Mouse (Mus musculus): ENCODE measurements around the gene Olfr918. TPM values are rescaled to one million over a fixed set of nuclear protein-coding genes. Genes with fewer than 3 reads are reported as not detected.

Gene Olfr918
- polyA plus RNA-seq, 1 experiment from 2014 or later = not detected

Other genes starting within 250 kb of the Olfr918 start
- not detected in 2 replicates for gene Olfr901, start 245.1 kb downstream of the Olfr918 start, polyA plus RNA-seq (2015; fragmentation: Nextera tagmentation; extraction: Ambion mirVana)
- not detected in 2 replicates for gene Olfr902, start 226.9 kb downstream of the Olfr918 start, polyA plus RNA-seq (2015; fragmentation: Nextera tagmentation; extraction: Ambion mirVana)
- not detected in 2 replicates for gene Olfr904, start 211.5 kb downstream of the Olfr918 start, polyA plus RNA-seq (2015; fragmentation: Nextera tagmentation; extraction: Ambion mirVana)
- not detected in 2 replicates for gene Olfr905, start 203.5 kb downstream of the Olfr918 start, polyA plus RNA-seq (2015; fragmentation: Nextera tagmentation; extraction: Ambion mirVana)
- gene Olfr906, start 187.5 kb downstream of the Olfr918 start, polyA plus RNA-seq (2015; fragmentation: Nextera tagmentation; extraction: Ambion mirVana) = not detected in 2 replicates
- gene Olfr907, start 178.8 kb downstream of the Olfr918 start, polyA plus RNA-seq (2015; fragmentation: Nextera tagmentation; extraction: Ambion mirVana) = not detected in 2 replicates
- not detected in 2 replicates for gene Olfr911-ps1, start 153.0 kb downstream of the Olfr918 start, polyA plus RNA-seq (2015; fragmentation: Nextera tagmentation; extraction: Ambion mirVana)
- not detected in 2 replicates for gene Olfr910, start 136.8 kb downstream of the Olfr918 start, polyA plus RNA-seq (2015; fragmentation: Nextera tagmentation; extraction: Ambion mirVana)
- gene Olfr912, start 94.4 kb downstream of the Olfr918 start, polyA plus RNA-seq (2015; fragmentation: Nextera tagmentation; extraction: Ambion mirVana) = not detected in 2 replicates
- gene Olfr913, start 81.8 kb downstream of the Olfr918 start, polyA plus RNA-seq (2015; fragmentation: Nextera tagmentation; extraction: Ambion mirVana) = not detected in 2 replicates
- not detected in 2 replicates for gene Olfr914, start 69.5 kb downstream of the Olfr918 start, polyA plus RNA-seq (2015; fragmentation: Nextera tagmentation; extraction: Ambion mirVana)
- gene Olfr916, start 14.7 kb downstream of the Olfr918 start, polyA plus RNA-seq (2015; fragmentation: Nextera tagmentation; extraction: Ambion mirVana) = not detected in 2 replicates
- gene Olfr917, start 8.8 kb downstream of the Olfr918 start, polyA plus RNA-seq (2015; fragmentation: Nextera tagmentation; extraction: Ambion mirVana) = not detected in 2 replicates
- gene Olfr919, start 29.1 kb upstream of the Olfr918 start, polyA plus RNA-seq (2015; fragmentation: Nextera tagmentation; extraction: Ambion mirVana) = not detected in 2 replicates
- 4.8 and 8.0 TPM in 2 replicates for gene Vwa5a, start 43.7 kb upstream of the Olfr918 start, polyA plus RNA-seq (2015; fragmentation: Nextera tagmentation; extraction: Ambion mirVana)
- not detected in 2 replicates for gene Olfr920, start 77.7 kb upstream of the Olfr918 start, polyA plus RNA-seq (2015; fragmentation: Nextera tagmentation; extraction: Ambion mirVana)
- gene Olfr921, start 98.5 kb upstream of the Olfr918 start, polyA plus RNA-seq (2015; fragmentation: Nextera tagmentation; extraction: Ambion mirVana) = not detected in 2 replicates
- not detected in 2 replicates for gene Olfr922, start 140.0 kb upstream of the Olfr918 start, polyA plus RNA-seq (2015; fragmentation: Nextera tagmentation; extraction: Ambion mirVana)
- not detected in 2 replicates for gene Olfr923, start 151.9 kb upstream of the Olfr918 start, polyA plus RNA-seq (2015; fragmentation: Nextera tagmentation; extraction: Ambion mirVana)
- not detected in 2 replicates for gene Olfr924, start 169.8 kb upstream of the Olfr918 start, polyA plus RNA-seq (2015; fragmentation: Nextera tagmentation; extraction: Ambion mirVana)
- gene Olfr26, start 180.5 kb upstream of the Olfr918 start, polyA plus RNA-seq (2015; fragmentation: Nextera tagmentation; extraction: Ambion mirVana) = not detected in 2 replicates
- gene Olfr926, start 202.5 kb upstream of the Olfr918 start, polyA plus RNA-seq (2015; fragmentation: Nextera tagmentation; extraction: Ambion mirVana) = not detected in 2 replicates

Measured in forebrain, embryonic 16.5 days (tissue).